Mouse (Mus musculus) hindbrain, embryonic 12.5 days (tissue): ENCODE measurements around the gene Fhit. TPM values are rescaled to one million over a fixed set of nuclear protein-coding genes. Genes with fewer than 3 reads are reported as not detected.
A peak's percentile ranks its signal among the peaks of the same experiment; 100 is the strongest.

Experiments used
- ATAC-seq: fragments of 200-750 bp; cut with Nextera tagmentation; 2 replicates; pipeline ENCODE4 v1.8.0; 2017; ENCODE audit warnings: moderate TSS enrichment; ENCODE audit not compliant: low FRiP score
- H3K27ac ChIP-seq: fragments of 300-500 bp; sonication (generic); 2 replicates; pipeline ENCODE4 v1.5.1; 2016; ENCODE audit warnings: mild to moderate bottlenecking
- H3K27me3 ChIP-seq: fragments of 300-500 bp; sonication (generic); 2 replicates; pipeline ENCODE4 v1.6.1; 2016; ENCODE audit warnings: mild to moderate bottlenecking
- H3K36me3 ChIP-seq: fragments of 300-500 bp; sonication (generic); 2 replicates; pipeline ENCODE4 v1.6.1; 2016; ENCODE audit warnings: mild to moderate bottlenecking
- H3K4me1 ChIP-seq: fragments of 300-500 bp; sonication (generic); 2 replicates; pipeline ENCODE4 v1.6.1; 2016
- H3K4me2 ChIP-seq: fragments of 300-500 bp; sonication (generic); replicated peaks from 2 replicates; pipeline ENCODE4 v1.6.1; 2016; ENCODE audit warnings: mild to moderate bottlenecking
- H3K4me3 ChIP-seq: fragments of 300-500 bp; sonication (generic); 2 replicates; pipeline ENCODE4 v1.5.1; 2016; ENCODE audit warnings: mild to moderate bottlenecking
- H3K9ac ChIP-seq: fragments of 300-500 bp; sonication (generic); 2 replicates; pipeline ENCODE4 v1.6.1; 2016; ENCODE audit warnings: mild to moderate bottlenecking, moderate library complexity
- H3K9me3 ChIP-seq: fragments of 300-500 bp; sonication (generic); replicated peaks from 2 replicates; pipeline ENCODE4 v1.6.1; 2016; ENCODE audit warnings: mild to moderate bottlenecking
- WGBS: fragments of 180-500 bp; shearing (Covaris S2); methylation state at CpG from one replicate; pipeline ENCODE4 v1.1.7; 2016; 5-methylcytosine and 5-hydroxymethylcytosine counted together
- polyA plus RNA-seq: library from polyadenylated mRNA; unstranded; fragments of >200 nt; fragmentation: Nextera tagmentation; extraction: Ambion mirVana; gene quantifications from 2 replicates; pipeline ENCODE4 v1.2.1, GENCODE M21; 2016

Gene Fhit
- polyA plus RNA-seq, 1 experiment from 2014 or later: 5.5 TPM

DNA sequence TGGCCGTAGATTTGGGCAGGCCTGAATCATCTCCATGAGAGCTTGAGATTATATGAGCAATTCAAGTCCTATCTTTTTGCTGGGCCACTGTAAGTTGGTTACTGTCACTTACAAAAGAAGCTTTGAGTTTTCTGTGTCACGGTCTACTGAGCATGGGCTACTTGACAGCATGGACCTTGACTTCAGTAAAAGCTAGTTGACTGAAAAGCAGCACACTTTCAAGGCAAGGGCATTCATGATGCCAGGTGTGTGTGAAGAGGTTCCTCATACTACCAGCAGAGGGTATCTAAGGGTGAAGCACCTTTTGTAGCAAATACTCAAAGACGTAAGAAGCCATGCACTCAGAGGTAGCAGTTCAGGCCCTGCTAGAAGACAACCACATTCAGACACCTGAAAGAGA is 1548.7 kb downstream of the Fhit start:
- no peak overlapping the region for H3K9ac ChIP-seq
- H3K27me3 ChIP-seq: no peaks in the 10 kb centered on the region
- no peak overlapping the region for H3K27ac ChIP-seq
- H3K4me1 ChIP-seq: no peaks in the 10 kb centered on the region
- no peaks in the 10 kb centered on the region for H3K9me3 ChIP-seq
- no peaks in the 10 kb centered on the region for H3K36me3 ChIP-seq
- ATAC-seq: no peak
- 92% methylated on average over 3 of the region's 3 CpGs for WGBS
- H3K4me2 ChIP-seq: no peak overlapping the region
- H3K4me3 ChIP-seq: no peak overlapping the region

DNA sequence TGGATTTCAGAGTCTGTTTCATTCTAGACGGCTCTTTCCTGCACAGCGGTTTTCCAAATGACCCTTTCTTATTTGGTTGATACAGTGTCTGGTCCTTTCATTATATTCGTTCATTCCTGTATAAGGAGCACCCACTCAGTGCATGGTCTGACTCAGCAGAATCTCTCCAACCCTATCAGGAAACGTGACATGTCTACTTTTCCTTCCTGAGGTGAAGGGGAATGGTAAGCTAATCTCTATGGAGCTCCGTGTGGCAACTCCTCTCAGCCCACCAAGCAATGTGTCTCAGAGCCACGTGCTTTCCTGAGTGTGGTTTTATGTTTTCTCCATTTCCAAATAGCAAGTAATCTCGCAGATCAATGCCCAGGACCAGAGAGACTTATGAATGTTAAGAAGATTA is 1552.7 kb downstream of the Fhit start:
- Histone ChIP-seq H3K27ac (no peak overlapping the region), H3K27me3 (no peaks in the 10 kb centered on the region), H3K9me3 (no peaks in the 10 kb centered on the region), H3K36me3 (no peaks in the 10 kb centered on the region), H3K4me2 (no peak overlapping the region), H3K4me1 (no peaks in the 10 kb centered on the region), H3K9ac (no peak overlapping the region), H3K4me3 (no peak overlapping the region)
- WGBS: 85% methylated on average over 7 of the region's 7 CpGs
- no peak for ATAC-seq

DNA sequence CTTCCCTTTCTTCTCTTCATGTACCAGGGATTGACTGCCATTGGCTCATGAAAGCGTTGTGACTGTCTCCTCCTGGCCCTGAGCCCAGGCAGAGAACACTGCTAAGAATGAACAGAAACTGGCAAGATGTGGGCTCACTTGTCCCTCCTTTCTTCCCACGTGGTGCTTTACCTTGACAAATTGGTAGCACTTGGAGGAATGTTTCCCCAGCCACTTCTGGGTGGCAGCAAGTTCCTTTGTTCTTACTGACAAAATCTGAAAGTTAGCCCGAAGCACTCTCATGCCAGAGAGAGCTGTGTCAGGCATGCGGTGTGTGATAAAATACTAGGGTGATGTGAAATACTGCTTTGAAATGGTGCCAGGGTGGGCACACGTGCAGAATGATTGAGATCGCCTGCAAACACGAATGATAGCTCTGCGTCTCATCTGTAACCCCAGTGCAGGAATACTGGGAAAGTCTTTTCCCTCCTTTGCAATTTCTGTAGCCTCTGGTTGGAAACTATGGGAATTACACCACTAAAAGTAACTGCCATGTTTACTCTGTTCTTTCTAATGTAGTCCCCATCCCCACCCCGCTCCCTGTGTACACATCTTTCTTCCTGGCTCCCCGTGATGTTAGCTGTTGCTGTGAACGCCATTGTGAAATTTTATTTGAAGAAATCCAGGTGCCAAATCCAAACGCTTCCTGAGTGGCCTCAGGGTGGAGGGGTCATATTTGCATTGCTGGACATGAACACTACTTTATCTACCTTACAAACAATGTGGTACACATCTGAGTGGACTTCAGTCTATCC is 1555.1 kb downstream of the Fhit start:
- Histone ChIP-seq H3K4me1 (no peaks in the 10 kb centered on the region), H3K4me2 (no peak overlapping the region), H3K27me3 (no peaks in the 10 kb centered on the region), H3K27ac (no peak overlapping the region), H3K36me3 (no peaks in the 10 kb centered on the region), H3K9ac (no peak overlapping the region), H3K4me3 (no peak overlapping the region), H3K9me3 (no peaks in the 10 kb centered on the region)
- 77% methylated on average over 12 of the region's 12 CpGs for WGBS
- no peak for ATAC-seq

DNA sequence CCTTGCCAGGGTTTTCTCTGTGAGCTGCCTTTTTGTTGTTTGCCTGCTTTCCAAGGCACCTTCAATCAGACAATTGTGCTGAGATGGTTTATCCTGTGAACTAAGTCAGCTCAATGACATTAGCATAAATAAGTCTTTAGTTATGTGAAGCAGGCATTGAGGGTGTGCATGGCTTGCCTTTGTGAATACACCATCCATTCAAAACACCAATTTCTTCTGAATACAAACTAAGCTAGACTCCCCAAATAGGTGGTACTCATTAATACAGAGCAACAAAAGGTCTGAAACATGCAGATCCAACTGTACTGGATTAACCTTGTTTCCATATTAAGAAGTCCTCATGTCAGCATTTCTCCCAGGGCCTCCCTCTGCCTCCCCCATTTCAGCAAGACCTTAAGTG is 1561.6 kb downstream of the Fhit start:
- Histone ChIP-seq H3K9me3 (no peaks in the 10 kb centered on the region), H3K4me2 (no peak overlapping the region), H3K27me3 (no peaks in the 10 kb centered on the region), H3K4me3 (no peak overlapping the region), H3K9ac (no peak overlapping the region), H3K4me1 (peaks cover 13% of the 10 kb centered on the region), H3K27ac (no peak overlapping the region), H3K36me3 (no peaks in the 10 kb centered on the region)
- no peak for ATAC-seq

DNA sequence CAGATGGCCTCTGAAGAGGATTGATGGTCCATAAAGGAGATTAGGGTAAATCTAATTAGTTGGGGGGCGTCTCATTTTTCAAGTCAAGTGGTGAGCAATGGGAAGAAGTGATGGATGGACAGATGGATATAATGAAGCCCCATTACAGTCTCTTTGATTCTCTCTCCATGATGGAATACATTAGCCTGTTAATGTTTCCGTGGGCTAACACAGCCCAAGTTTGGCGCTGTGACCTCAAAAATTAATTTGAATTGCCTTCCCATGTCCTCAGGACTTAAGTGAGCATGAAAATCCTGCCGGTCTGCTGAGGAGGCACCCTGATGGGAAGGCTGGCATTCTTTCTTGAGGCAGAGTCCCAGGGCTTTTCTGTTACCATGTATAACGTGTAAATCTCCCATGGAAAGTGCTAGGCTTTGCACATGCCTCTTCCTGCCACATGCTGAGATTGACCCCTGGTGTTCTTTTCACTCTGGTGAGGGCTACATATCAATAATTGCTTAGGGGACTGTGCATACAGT is 1564.3 kb downstream of the Fhit start:
- H3K4me3 ChIP-seq: no peak overlapping the region
- no peaks in the 10 kb centered on the region for H3K9me3 ChIP-seq
- 18% methylated on average over 5 of the region's 5 CpGs for WGBS
- H3K36me3 ChIP-seq: no peaks in the 10 kb centered on the region
- no peak overlapping the region for H3K9ac ChIP-seq
- H3K4me1 ChIP-seq: peaks cover 13% of the 10 kb centered on the region
- H3K4me2 ChIP-seq: no peak overlapping the region
- ATAC-seq: peak; percentile 90
- H3K27ac ChIP-seq: peak overlapping the region; percentile 7; the same call in 1 of the 2 replicates
- no peaks in the 10 kb centered on the region for H3K27me3 ChIP-seq

DNA sequence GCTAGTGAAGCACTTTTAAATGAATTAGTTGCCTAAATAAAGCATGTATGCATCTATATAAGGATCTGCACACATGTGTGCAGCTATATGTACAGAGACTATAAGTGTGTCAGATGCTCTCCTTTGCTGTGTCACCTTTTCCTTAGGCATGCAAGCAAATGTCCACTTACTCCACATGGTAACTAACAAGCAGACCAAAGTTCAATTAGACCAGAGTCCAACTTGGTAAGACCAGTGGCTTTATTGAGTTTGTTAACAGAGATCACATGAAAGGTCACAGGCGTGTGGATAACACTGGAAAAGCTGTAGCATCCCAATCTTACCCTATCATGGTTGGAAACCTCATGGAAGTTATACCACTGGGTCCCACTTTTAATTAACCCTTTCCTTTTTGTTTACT is 1572.7 kb downstream of the Fhit start:
- Histone ChIP-seq H3K9me3 (no peaks in the 10 kb centered on the region), H3K9ac (no peak overlapping the region), H3K4me3 (no peak overlapping the region), H3K4me2 (no peak overlapping the region), H3K4me1 (0 out of 2 replicates have a peak, but pooled peaks cover 3% of the 10 kb centered on the region), H3K27ac (no peak overlapping the region), H3K36me3 (no peaks in the 10 kb centered on the region), H3K27me3 (no peaks in the 10 kb centered on the region)
- ATAC-seq: no peak
- WGBS: 93% methylated on average over 1 of the region's 1 CpGs

DNA sequence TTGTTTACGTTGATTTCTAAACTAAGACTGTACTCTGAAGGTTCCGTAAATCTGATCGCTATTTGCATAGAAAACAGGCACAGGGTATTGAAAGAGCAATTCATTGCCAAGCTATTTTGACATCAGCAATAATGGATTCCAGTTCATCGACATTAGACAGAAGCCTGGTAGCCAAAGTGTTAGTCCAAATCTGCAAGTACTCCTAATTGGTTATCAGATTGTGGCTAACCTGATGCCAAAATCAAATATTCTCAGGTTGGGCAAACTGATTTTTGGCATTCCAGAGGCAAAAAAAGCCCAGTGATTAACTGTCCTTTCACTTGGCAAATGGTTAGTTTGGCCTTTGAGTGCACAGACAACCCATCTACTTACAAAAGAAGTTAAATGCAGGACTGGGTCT is 1573.9 kb downstream of the Fhit start:
- no peak for ATAC-seq
- no peak overlapping the region for H3K4me2 ChIP-seq
- WGBS: 90% methylated on average over 4 of the region's 4 CpGs
- H3K9me3 ChIP-seq: no peaks in the 10 kb centered on the region
- H3K27ac ChIP-seq: no peak overlapping the region
- no peaks in the 10 kb centered on the region for H3K27me3 ChIP-seq
- H3K9ac ChIP-seq: no peak overlapping the region
- no peak overlapping the region for H3K4me3 ChIP-seq
- H3K36me3 ChIP-seq: no peaks in the 10 kb centered on the region
- H3K4me1 ChIP-seq: 0 out of 2 replicates have a peak, but pooled peaks cover 3% of the 10 kb centered on the region

DNA sequence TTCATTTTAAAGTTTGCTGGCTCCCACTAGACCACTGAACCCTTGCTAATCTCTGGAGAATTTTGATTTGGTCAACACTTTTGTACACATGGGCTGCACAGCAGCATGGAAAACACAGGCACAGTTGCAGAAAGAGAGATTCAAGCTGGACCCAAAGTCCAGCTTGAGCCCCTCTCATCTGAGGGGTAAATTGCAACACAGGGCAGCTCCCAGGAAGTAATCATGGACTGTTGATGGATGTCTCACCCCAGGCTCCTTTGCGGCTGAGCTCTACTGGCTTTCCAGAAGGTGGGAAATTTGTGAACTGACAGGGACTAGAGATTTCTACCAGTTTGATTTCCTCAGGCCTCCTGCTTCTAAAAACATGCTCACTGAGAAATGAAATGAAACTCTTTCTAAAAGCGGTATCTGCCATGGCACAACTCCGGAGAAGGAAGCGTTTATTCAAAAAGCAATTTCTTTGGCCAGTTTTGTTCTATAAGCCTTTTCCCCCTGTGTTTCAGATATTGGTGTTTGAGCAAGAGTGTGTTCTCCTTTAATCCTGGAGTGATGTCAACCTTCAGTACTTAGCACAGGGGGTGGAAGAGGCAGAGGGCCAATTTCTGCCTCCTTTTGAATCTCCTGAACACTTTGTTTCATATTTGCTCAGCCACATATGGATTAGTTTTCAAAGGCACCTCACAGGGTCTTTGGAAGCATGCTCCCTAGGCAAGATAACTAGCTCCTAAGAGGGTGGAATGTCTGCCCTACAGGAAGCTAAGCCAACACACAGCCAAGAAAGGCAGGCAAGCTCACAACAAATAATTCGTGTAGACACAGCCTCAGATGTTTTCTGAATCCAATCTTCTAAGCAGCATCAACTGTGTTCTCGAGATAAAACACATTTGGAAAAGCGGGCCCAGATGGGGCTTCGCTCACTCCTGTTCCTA is 1578.3 kb downstream of the Fhit start:
- Histone ChIP-seq H3K27ac (no peak overlapping the region), H3K4me2 (no peak overlapping the region), H3K4me1 (0 out of 2 replicates have a peak, but pooled peaks cover 3% of the 10 kb centered on the region), H3K9ac (no peak overlapping the region), H3K27me3 (no peaks in the 10 kb centered on the region), H3K36me3 (no peaks in the 10 kb centered on the region), H3K9me3 (no peaks in the 10 kb centered on the region), H3K4me3 (no peak overlapping the region)
- no peak for ATAC-seq
- 74% methylated on average over 8 of the region's 8 CpGs for WGBS

DNA sequence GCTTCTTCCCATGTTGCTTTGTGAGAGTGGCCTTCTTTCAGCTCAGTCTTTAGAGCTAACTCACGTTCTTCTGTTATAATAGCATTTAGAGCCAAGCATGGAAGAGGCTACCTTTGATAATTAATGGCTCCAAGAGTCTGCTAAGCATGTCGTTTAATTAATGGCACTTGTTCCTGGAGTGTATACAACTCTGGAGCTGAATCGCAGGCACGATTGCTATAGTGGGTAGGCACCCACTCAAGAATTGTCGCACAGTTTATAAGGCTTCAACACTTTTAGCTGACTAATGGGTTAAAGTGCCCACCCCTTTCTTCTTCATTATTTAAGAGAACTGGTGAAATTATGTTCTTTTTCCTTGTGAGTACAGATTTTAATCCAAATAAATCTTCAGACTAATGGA is 1605.5 kb downstream of the Fhit start:
- WGBS: 75% methylated on average over 5 of the region's 5 CpGs
- H3K9ac ChIP-seq: no peak overlapping the region
- no peak for ATAC-seq

DNA sequence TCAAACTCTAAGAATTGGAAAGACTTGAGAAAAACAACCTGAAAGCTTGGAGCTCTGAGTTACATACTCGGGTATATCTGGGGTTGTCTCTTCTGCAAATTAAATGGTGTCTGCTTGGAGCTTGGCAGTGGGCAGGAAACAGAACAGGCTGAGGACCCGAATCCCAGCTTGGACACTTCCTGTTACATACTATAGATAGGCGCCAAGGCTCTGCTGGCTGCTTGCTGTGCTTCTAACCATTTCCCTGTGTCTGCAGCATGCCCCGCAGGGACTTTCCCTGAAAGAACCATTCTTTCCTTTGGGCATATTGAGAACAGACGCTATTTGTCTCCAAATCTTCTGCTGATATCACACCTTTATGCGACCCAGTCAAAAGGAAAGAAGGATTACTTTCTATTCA is 1606.0 kb downstream of the Fhit start:
- H3K9ac ChIP-seq: no peak overlapping the region
- no peaks in the 10 kb centered on the region for H3K4me1 ChIP-seq
- no peaks in the 10 kb centered on the region for H3K9me3 ChIP-seq
- no peak for ATAC-seq
- H3K4me3 ChIP-seq: no peak overlapping the region
- no peaks in the 10 kb centered on the region for H3K27me3 ChIP-seq
- no peak overlapping the region for H3K27ac ChIP-seq
- no peak overlapping the region for H3K4me2 ChIP-seq
- H3K36me3 ChIP-seq: no peaks in the 10 kb centered on the region
- 54% methylated on average over 6 of the region's 6 CpGs for WGBS

More for the DNA sequence above, 1605.5 kb downstream of the Fhit start:
- Histone ChIP-seq H3K27ac (no peak overlapping the region), H3K4me3 (no peak overlapping the region), H3K4me1 (no peaks in the 10 kb centered on the region), H3K27me3 (no peaks in the 10 kb centered on the region), H3K4me2 (no peak overlapping the region), H3K9me3 (no peaks in the 10 kb centered on the region), H3K36me3 (no peaks in the 10 kb centered on the region)

DNA sequence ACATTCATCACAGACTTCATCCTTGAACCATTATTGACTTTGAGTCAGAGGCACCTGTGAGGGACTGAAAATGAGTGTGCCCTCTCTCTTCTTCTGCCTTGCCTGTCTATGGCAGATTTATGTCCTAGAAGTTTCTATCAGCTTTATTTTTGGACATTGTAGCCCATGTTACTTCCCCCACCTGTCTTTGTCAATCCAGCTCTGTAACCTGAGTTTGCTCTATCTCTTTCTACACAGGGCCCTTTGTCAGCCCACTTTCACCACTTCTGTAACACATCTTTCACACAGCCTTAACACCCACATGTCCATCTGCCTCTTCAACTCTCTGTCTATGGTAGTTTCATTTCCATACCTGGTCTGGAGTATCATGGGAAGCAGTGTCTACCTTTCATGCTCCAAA is 1609.7 kb downstream of the Fhit start:
- Histone ChIP-seq H3K36me3 (no peaks in the 10 kb centered on the region), H3K27me3 (no peaks in the 10 kb centered on the region), H3K4me1 (no peaks in the 10 kb centered on the region), H3K4me3 (no peak overlapping the region), H3K9ac (no peak overlapping the region), H3K9me3 (no peaks in the 10 kb centered on the region), H3K4me2 (no peak overlapping the region), H3K27ac (no peak overlapping the region)
- no peak for ATAC-seq

DNA sequence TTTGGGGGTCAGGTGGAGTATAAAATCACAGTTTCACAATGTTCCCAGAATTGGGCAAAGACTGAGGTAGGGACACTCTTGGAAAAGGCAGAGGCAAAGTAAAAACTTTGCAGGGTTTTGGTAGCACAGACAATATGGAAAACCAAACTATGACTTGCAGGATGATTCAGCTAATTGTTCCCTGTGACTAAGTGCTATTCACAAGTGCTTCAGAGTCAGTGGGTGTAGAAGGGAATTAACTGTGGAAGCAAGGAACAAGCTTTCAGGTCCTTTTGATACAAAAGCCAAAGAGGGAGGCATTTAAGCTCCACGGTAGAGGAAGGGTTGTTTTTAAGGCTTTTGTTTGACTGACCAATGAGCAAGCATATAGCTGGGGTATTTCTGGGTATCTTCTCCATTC is 1613.9 kb downstream of the Fhit start:
- WGBS: 41% methylated on average over 1 of the region's 1 CpGs
- Histone ChIP-seq H3K27me3 (no peaks in the 10 kb centered on the region), H3K27ac (no peak overlapping the region), H3K4me1 (no peaks in the 10 kb centered on the region), H3K9me3 (no peaks in the 10 kb centered on the region), H3K4me2 (no peak overlapping the region), H3K9ac (no peak overlapping the region), H3K36me3 (no peaks in the 10 kb centered on the region), H3K4me3 (no peak overlapping the region)
- no peak for ATAC-seq
